Mouse (Mus musculus): Measurements from ENCODE around the gene Dhx16.

Gene Dhx16

GRCm38 (mm10) chr17:35879245-35880057, at the start of gene Dhx16:
TSS of gene Dhx16 (plus strand) at chr17:35879819.
- DNase-seq (ENCODE audit: low spot score in 2 of 2): peak; percentile 89 to 98

GRCm38 (mm10) chr17:35832400-35833238, 47.0 kb upstream of the Dhx16 start:
- DNase-seq (ENCODE audit: low spot score in 2 of 2): no peak

GRCm38 (mm10) chr17:35833239-35833751, 46.3 kb upstream of the Dhx16 start:
- no peak for DNase-seq (ENCODE audit: low spot score in 2 of 2)

- no peak for DNase-seq (ENCODE audit: low spot score in 2 of 2)
These were observed 45.7 kb upstream of the Dhx16 start for GRCm38 (mm10) chr17:35833894-35834293.

DNA sequence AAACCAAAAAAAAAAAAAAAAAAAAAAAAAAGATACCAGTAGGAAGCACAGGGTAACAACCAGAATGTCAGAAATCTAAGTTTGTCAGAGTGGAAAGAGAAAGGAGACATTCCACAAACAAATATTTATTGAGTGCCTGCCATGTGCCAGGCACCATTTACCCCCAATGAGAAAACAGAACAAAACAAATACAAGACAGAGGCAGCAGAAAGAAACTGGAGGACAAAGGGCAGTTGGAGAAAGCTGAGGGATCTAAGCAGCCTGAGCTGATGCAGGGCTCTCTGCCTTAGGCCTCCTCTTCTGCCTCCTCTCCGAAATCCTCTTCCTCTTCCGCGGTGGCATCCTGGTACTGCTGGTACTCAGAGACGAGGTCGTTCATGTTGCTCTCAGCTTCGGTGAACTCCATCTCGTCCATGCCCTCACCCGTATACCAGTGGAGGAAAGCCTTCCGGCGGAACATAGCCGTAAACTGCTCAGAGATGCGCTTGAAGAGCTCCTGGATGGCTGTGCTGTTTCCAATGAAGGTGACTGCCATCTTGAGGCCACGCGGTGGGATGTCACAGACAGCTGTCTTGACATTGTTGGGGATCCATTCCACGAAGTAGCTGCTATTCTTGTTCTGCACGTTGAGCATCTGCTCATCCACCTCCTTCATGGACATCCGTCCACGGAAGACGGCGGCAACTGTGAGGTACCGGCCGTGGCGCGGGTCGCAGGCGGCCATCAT, 44.8 kb upstream of the Dhx16 start:
- peak in 1 of 2 experiments; percentile 34 for DNase-seq (ENCODE audit: low spot score in 2 of 2)

DNA sequence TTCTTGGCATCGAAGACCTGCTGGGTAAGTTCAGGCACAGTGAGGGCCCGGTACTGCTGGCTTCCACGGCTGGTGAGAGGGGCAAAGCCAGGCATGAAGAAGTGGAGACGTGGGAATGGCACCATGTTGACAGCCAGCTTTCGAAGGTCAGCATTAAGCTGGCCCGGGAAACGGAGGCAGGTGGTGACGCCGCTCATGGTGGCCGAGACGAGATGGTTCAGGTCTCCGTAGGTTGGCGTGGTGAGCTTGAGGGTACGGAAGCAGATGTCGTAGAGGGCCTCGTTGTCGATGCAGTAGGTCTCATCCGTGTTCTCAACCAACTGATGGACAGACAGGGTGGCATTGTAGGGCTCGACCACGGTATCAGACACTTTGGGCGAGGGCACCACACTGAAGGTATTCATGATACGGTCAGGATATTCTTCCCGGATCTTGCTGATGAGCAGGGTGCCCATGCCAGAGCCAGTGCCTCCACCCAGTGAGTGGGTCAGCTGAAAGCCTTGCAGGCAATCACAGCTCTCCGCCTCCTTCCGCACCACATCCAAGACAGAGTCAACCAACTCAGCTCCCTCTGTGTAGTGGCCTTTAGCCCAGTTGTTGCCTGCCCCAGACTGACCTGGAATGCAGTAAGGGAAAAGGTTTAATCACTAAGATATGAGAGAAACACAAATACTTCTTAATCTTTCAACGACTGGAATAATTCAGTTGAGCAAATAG, 44.0 kb upstream of the Dhx16 start:
- peak in 1 of 2 experiments; percentile 32 for DNase-seq (ENCODE audit: low spot score in 2 of 2)

DNA sequence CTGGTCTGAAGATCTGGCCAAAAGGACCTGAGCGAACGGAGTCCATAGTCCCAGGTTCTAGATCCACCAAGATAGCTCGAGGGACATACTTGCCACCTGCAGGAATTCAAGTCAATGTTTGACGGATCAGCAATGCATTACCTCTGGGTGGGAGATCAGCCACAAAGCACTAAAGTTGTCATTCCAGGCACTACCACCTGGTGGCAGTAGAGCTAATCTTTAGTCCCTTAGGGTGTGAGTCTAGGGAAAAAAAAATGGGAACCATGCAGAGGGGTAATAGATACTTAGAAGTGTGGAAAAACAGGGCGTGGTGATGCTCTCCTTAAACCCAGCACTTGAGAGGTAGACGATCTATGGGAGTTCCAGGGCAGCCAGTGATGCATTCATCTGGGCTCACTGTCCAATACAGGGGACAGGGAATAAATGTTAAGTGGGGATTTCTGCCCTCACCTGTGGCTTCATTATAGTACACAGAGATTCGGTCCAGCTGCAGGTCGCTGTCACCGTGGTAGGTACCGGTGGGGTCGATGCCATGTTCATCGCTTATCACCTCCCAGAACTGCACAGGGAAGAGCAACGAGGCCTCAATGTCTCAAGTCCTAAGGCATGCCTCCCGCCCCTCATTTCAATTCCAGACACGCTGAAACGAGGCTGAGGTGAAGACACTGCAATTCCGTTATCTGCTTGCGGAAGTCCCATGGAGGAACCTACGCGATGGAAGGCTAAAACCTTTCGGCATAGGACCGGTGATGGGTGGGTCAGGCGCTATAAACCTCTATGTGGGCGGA, 43.2 kb upstream of the Dhx16 start:
- DNase-seq (ENCODE audit: low spot score in 2 of 2): peak; percentile 83 to 88

GRCm38 (mm10) chr17:35836991-35837422, 42.6 kb upstream of the Dhx16 start:
- DNase-seq (ENCODE audit: low spot score in 2 of 2): peak; percentile 84 to 89

GRCm38 (mm10) chr17:35837487-35837886, 42.1 kb upstream of the Dhx16 start:
- peak; percentile 63 to 69 for DNase-seq (ENCODE audit: low spot score in 2 of 2)

GRCm38 (mm10) chr17:35838122-35838544, 41.5 kb upstream of the Dhx16 start, which contains the start of gene Tubb5:
TSS of gene Tubb5 (minus strand) at chr17:35838306.
- peak; percentile 92 to 96 for DNase-seq (ENCODE audit: low spot score in 2 of 2)

DNA sequence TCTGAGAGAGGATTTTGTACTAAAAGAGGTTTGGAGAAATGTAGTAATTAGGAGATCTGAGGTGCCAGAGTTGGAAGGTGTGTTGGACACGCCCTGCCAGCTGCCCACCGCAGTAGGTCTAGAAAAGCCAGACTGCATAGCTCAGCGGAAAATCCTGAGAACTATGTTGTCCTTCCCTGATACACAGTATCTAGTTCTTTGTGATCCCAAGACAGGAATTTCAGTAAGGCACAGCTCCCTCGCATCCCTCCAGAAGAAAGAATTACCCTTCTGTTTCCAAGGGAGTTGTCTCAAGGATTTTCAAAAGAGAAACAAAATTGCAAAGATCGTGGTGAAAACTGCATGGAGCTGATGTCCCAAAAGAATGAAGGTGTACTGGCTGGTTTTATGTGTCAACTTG, 41.0 kb upstream of the Dhx16 start:
- DNase-seq (ENCODE audit: low spot score in 2 of 2): peak; percentile 43 to 57

DNA sequence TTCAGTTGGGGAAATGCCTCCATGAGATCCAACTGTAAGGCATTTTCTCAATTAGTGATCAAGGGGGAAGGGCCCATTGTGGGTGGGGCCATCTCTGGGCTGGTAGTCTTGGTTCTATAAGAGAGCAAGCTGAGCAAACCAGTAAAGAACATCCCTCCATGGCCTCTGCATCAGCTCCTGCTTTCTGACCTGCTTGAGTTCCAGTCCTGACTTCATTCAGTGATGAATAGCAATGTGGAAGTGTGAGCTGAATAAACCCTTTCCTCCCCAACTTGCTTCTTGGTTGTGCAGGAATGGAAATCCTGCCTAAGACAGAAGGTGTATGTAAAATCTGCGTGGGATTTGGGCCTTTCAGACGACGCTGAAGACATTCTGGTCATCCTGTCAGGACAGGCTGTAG, 40.6 kb upstream of the Dhx16 start:
- DNase-seq (ENCODE audit: low spot score in 2 of 2): peak; percentile 54 to 65

DNA sequence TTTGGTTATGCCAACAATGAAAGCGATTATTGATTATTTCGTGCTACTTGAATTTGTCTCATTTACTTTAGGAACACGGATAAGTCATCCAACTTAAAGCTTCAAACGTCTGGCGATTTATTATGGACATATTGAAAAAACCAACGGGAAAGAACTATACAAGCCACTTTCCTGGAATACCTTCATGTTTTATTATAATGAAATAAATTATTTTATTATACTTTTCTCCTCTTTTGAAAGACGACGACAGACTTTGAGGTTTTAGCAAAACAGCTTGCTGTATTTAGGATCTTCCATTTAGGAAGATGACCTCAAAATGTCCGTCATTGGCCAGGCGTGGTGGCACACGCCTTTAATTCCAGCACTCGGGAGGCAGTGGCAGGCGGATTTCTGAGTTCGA, 39.1 kb upstream of the Dhx16 start:
- DNase-seq (ENCODE audit: low spot score in 2 of 2): no peak

DNA sequence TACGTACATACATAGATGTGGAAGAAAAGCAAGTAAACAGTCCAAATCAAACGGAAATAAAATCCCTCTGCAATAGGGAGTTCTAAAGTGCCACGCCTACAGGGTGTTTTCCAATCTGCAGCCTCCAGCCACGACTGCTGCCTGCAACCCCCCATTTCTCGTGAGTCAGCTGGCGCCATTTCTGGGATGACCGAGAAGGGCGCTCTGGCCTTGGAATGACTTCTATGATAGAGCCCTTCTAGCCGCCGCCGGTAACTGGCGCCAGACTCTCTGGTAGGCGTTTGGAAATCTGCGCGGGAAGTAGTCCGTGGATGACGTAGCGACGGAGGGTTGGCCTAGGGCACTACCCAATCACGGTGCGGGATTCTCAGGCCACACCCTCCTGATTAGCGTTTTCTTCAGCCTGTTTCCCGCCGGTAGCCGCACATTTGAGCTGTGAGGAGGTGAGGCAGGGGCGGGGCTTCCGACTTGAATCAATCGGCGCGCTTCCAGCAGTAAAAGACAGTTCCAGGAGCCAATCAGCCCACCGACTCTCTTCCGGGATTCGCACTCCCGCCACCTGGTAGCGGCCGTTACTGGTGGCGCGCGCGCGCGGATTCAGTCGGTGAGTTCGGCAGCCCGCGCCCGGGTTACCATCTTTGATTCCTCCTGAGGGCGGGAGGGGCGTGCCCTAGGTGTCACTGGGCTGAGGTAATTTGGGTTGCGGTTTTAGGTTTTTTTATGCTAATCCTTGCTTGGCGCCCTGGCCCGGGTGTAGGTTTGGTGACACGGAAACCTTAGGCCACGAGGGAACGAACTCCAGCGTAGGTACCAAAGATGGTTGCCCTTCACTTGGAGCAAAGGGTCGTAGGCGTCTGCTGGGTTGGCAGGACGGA, 38.3 kb upstream of the Dhx16 start, which contains the start of gene Mdc1:
Mdc1 (plus strand) TSS at position 440 of the 875 bp plus-strand sequence.
- DNase-seq (ENCODE audit: low spot score in 2 of 2): peak; percentile 97 to 99

- peak; percentile 49 for DNase-seq (ENCODE audit: low spot score in 2 of 2)
These were observed 37.6 kb upstream of the Dhx16 start for GRCm38 (mm10) chr17:35842006-35842405.

DNA sequence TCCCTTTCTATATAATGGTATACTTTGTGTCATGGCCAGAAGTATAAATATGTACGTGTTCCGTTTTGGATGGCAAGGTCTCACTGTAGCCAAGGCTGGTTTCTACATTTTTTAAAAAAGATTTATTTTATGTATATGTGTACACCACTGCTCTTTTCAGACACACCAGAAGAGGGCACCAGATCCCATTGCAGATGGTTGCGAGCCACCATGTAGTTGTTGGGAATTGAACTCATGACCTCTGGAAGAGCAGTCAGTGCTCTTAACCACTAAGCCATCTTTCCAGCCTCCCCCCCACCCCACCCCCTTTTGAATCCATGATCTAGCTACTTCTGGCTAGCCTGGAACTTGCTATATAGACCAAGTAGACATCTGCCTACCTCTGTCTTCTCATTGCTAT, 36.1 kb upstream of the Dhx16 start:
- DNase-seq (ENCODE audit: low spot score in 2 of 2): no peak

DNA sequence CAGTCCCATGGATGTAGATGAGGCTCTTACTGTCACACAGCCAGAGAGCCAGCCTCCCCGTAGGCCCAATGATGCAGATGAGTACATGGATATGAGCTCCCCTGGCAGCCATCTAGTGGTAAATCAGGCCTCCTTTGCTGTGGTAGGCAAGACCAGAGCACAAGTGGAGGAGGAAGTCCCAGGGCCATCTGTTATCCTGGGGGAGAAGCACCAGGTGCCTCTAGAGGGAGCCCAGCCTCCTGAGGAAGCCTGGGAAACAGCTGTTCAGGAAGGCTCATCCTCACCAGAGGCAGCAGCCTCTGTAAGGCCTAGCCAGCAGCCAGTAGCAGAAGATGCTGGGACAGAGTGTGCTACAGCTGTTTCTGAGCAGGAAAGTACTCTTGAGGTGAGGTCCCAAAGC, 31.5 kb upstream of the Dhx16 start:
- no peak for DNase-seq (ENCODE audit: low spot score in 2 of 2)

DNA sequence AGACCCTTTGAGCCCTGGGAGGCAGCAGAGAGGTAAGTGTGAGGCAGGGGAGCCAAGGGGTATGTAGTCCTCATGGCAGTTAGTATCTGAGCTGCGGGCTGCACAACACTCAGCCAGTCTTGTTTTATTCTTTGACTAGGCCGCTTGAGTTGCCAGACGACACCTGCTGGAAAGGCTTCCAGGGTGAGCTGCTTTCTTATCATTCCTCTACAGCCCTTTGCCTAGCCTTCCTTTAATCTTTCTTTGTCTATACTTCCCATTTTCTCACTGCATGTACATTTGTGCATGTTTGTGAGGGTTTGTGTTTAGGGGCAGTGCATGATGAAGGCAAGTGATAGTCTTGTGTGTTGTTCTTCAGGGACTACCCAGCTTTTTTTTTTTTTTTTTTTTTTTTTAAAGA, 28.6 kb upstream of the Dhx16 start:
- no peak for DNase-seq (ENCODE audit: low spot score in 2 of 2)

- no peak for DNase-seq (ENCODE audit: low spot score in 2 of 2)
These were observed 20.2 kb upstream of the Dhx16 start for GRCm38 (mm10) chr17:35859371-35859770.

Data from spleen, postnatal 10 days (tissue).